Mouse (Mus musculus) heart, adult 8-10 months (tissue): ENCODE data around the gene Fut11. TPM values are rescaled to one million over a fixed set of nuclear protein-coding genes. Genes with fewer than 3 reads are reported as not detected.

Experiments
- microRNA-seq: library from miRNA; unstranded; fragments of <30 nt; microRNA quantifications from one replicate; pipeline ENCODE4 v1.2.0, GENCODE M21; 2022
- total RNA-seq, 4 experiments: library from RNA; stranded (reverse); gene quantifications; 2 replicates each; pipeline ENCODE4 v1.2.4; 2022

Fut11 gene
- total RNA-seq, 4 experiments from 2014 or later, result 4.2 to 4.9 (median 4.6) TPM

Small RNA genes lying within 50 kb of the gene (microRNA-seq; reads per million reads assigned to microRNA genes)
- gene Mir6946, result 0.84 reads per million

Other genes starting within 250 kb of the Fut11 start
- not detected for gene Cfap70, start 242.7 kb upstream of the Fut11 start, total RNA-seq
- 10 to 100 TPM; 49.3 to 61.6 (median 56.0) TPM for gene Anxa7, start 214.8 kb upstream of the Fut11 start, total RNA-seq
- under 1 TPM; 0.31 to 0.65 (median 0.38) TPM for gene Mss51, start 198.1 kb upstream of the Fut11 start, total RNA-seq
- 10 to 100 TPM; 64.5 to 69.8 (median 69.3) TPM for gene Ppp3cb, start 148.4 kb upstream of the Fut11 start, total RNA-seq
- gene Usp54, start 53.9 kb upstream of the Fut11 start, total RNA-seq, result 10 to 100 TPM; 11.3 to 26.0 (median 18.6) TPM
- gene Myoz1, start 38.4 kb upstream of the Fut11 start, total RNA-seq, result 1 to 10 TPM; 1.1 to 1.6 (median 1.4) TPM
- 100 to 1,000 TPM; 120 to 148 (median 126) TPM for gene Synpo2l, start 26.6 kb upstream of the Fut11 start, total RNA-seq
- gene Sec24c, start 20.7 kb upstream of the Fut11 start, total RNA-seq, result 100 to 1,000 TPM in 3 of 4 experiments, 10 to 100 TPM in 1; 97.9 to 110 (median 103) TPM
- 100 to 1,000 TPM; 110 to 126 (median 118) TPM for gene Chchd1, start 8.0 kb downstream of the Fut11 start, total RNA-seq
- 10 to 100 TPM; 38.7 to 47.0 (median 43.1) TPM for gene Zswim8, start 12.6 kb downstream of the Fut11 start, total RNA-seq
- gene Ndst2, start 39.6 kb downstream of the Fut11 start, total RNA-seq, result 10 to 100 TPM in 1 of 4 experiments, 1 to 10 TPM in 3; 7.1 to 10.6 (median 9.9) TPM
- gene Camk2g, start 99.1 kb downstream of the Fut11 start, total RNA-seq, result 10 to 100 TPM; 47.2 to 73.5 (median 58.4) TPM
- 1 to 10 TPM; 4.9 to 7.7 (median 5.6) TPM for gene Plau, start 141.7 kb downstream of the Fut11 start, total RNA-seq
- 100 to 1,000 TPM in 3 of 4 experiments, 10 to 100 TPM in 1; 91.8 to 108 (median 105) TPM for gene Vcl, start 234.4 kb downstream of the Fut11 start, total RNA-seq